Mouse (Mus musculus): ENCODE data around the gene Gm45337. TPM values are rescaled to one million over a fixed set of nuclear protein-coding genes. Genes with fewer than 3 reads are reported as not detected.
"Not testable (repeated sequence)": the region's sequence is repeated elsewhere in the genome, so short reads cannot be mapped to it uniquely, and the experiment has no call there.

The Gm45337 gene
- total RNA-seq (2014; fragmentation: Nextera tagmentation) (not detected in 2 replicates), total RNA-seq (2017) (not detected in 2 replicates), polyA plus RNA-seq (2012) (not detected in 2 replicates)

- TF ChIP-seq TAL1 (conservative IDR thresholded peaks at IDR 0.05; ENCODE audit: low read depth, low read length) (no peak), POLR2AphosphoS5 (IDR thresholded peaks at IDR 0.05; ENCODE audit: insufficient replicate concordance, low read depth, low read length) (no peak), GATA1 (IDR thresholded peaks at IDR 0.05; ENCODE audit: borderline replicate concordance, low read length) (no peak), GATA2 (IDR thresholded peaks at IDR 0.05; ENCODE audit: borderline replicate concordance, low read depth, low read length) (no peak), CTCF (IDR thresholded peaks at IDR 0.05; ENCODE audit: low read depth, low read length) (no peak)
- peak; percentile 6 for DNase-seq (ENCODE audit: low spot score)
- ATAC-seq (ENCODE audit: extremely low read depth, insufficient number of reproducible peaks, low FRiP score, poor library complexity, severe bottlenecking) = no peak
- Histone ChIP-seq H3K27me3 (ENCODE audit: insufficient read depth, low read length) (peaks cover 2% of the 10 kb centered on the region; the same call in 1 of the 2 replicates), H3K9me3 (replicated peaks) (no peaks in the 10 kb centered on the region), H3K36me3 (replicated peaks) (no peaks in the 10 kb centered on the region), H3K4me1 (ENCODE audit: insufficient read depth, low read depth, low read length) (no peaks in the 10 kb centered on the region), H3K4me3 (ENCODE audit: low read depth, low read length) (no peak within 1 kb of the TSS)
Measured at GRCm38 (mm10) chr7:142144507-142144906, at the start of gene Gm45337. TSS of gene Gm45337 (minus strand) at chr7:142144607.

GRCm38 (mm10) chr7:142190289-142190688, 45.9 kb upstream of the Gm45337 start, which contains the start of gene Gm10153:
TSS of gene Gm10153 (minus strand) at chr7:142190389.
- H3K9me3 ChIP-seq (replicated peaks) = 0 out of 2 replicates have a peak, but pooled peaks cover 2% of the 10 kb centered on the region
- no peaks in the 10 kb centered on the region for H3K4me1 ChIP-seq (ENCODE audit: insufficient read depth, low read depth, low read length)
- no peak within 1 kb of the TSS for H3K4me3 ChIP-seq (ENCODE audit: low read depth, low read length)
- no peak for ATAC-seq (ENCODE audit: extremely low read depth, insufficient number of reproducible peaks, low FRiP score, poor library complexity, severe bottlenecking)
- no peak for TF ChIP-seq CTCF (IDR thresholded peaks at IDR 0.05; ENCODE audit: low read depth, low read length)
- no peak for TF ChIP-seq GATA2 (IDR thresholded peaks at IDR 0.05; ENCODE audit: borderline replicate concordance, low read depth, low read length)
- no peak for TF ChIP-seq TAL1 (conservative IDR thresholded peaks at IDR 0.05; ENCODE audit: low read depth, low read length)
- TF ChIP-seq POLR2AphosphoS5 (IDR thresholded peaks at IDR 0.05; ENCODE audit: insufficient replicate concordance, low read depth, low read length) = no peak
- TF ChIP-seq GATA1 (IDR thresholded peaks at IDR 0.05; ENCODE audit: borderline replicate concordance, low read length) = no peak
- peaks cover 11% of the 10 kb centered on the region for H3K27me3 ChIP-seq (ENCODE audit: insufficient read depth, low read length)
- no peak for DNase-seq (ENCODE audit: low spot score)
- H3K36me3 ChIP-seq (replicated peaks) = no peaks in the 10 kb centered on the region

- DNase-seq (ENCODE audit: low spot score) (no peak), ATAC-seq (ENCODE audit: extremely low read depth, insufficient number of reproducible peaks, low FRiP score, poor library complexity, severe bottlenecking) (no peak)
- no peaks in the 10 kb centered on the region for H3K36me3 ChIP-seq (replicated peaks)
- H3K4me1 ChIP-seq (ENCODE audit: insufficient read depth, low read depth, low read length) = no peaks in the 10 kb centered on the region
- TF ChIP-seq GATA2 (IDR thresholded peaks at IDR 0.05; ENCODE audit: borderline replicate concordance, low read depth, low read length) = no peak
- TF ChIP-seq TAL1 (conservative IDR thresholded peaks at IDR 0.05; ENCODE audit: low read depth, low read length) = no peak
- no peak for TF ChIP-seq GATA1 (IDR thresholded peaks at IDR 0.05; ENCODE audit: borderline replicate concordance, low read length)
- no peak for TF ChIP-seq CTCF (IDR thresholded peaks at IDR 0.05; ENCODE audit: low read depth, low read length)
- no peak for TF ChIP-seq POLR2AphosphoS5 (IDR thresholded peaks at IDR 0.05; ENCODE audit: insufficient replicate concordance, low read depth, low read length)
- peaks cover 11% of the 10 kb centered on the region for H3K27me3 ChIP-seq (ENCODE audit: insufficient read depth, low read length)
- no peaks in the 10 kb centered on the region for H3K9me3 ChIP-seq (replicated peaks)
- H3K4me3 ChIP-seq (ENCODE audit: low read depth, low read length) = no peak overlapping the region
Measured at GRCm38 (mm10) chr7:142188156-142188555, 43.7 kb upstream of the Gm45337 start.

GRCm38 (mm10) chr7:142181021-142181420, 36.6 kb upstream of the Gm45337 start:
- ATAC-seq (ENCODE audit: extremely low read depth, insufficient number of reproducible peaks, low FRiP score, poor library complexity, severe bottlenecking) (no peak), DNase-seq (ENCODE audit: low spot score) (no peak)
- H3K36me3 ChIP-seq (replicated peaks) = no peaks in the 10 kb centered on the region
- H3K4me3 ChIP-seq (ENCODE audit: low read depth, low read length) = no peak overlapping the region
- no peaks in the 10 kb centered on the region for H3K9me3 ChIP-seq (replicated peaks)
- no peaks in the 10 kb centered on the region for H3K4me1 ChIP-seq (ENCODE audit: insufficient read depth, low read depth, low read length)
- H3K27me3 ChIP-seq (ENCODE audit: insufficient read depth, low read length) = peaks cover 4% of the 10 kb centered on the region
- no peak for TF ChIP-seq CTCF (IDR thresholded peaks at IDR 0.05; ENCODE audit: low read depth, low read length)
- no peak for TF ChIP-seq GATA2 (IDR thresholded peaks at IDR 0.05; ENCODE audit: borderline replicate concordance, low read depth, low read length)
- no peak for TF ChIP-seq GATA1 (IDR thresholded peaks at IDR 0.05; ENCODE audit: borderline replicate concordance, low read length)
- no peak for TF ChIP-seq TAL1 (conservative IDR thresholded peaks at IDR 0.05; ENCODE audit: low read depth, low read length)
- TF ChIP-seq POLR2AphosphoS5 (IDR thresholded peaks at IDR 0.05; ENCODE audit: insufficient replicate concordance, low read depth, low read length) = no peak

GRCm38 (mm10) chr7:142178685-142179084, 34.3 kb upstream of the Gm45337 start:
- Histone ChIP-seq H3K36me3 (replicated peaks) (no peaks in the 10 kb centered on the region), H3K9me3 (replicated peaks) (no peaks in the 10 kb centered on the region), H3K4me3 (ENCODE audit: low read depth, low read length) (no peak overlapping the region), H3K27me3 (ENCODE audit: insufficient read depth, low read length) (peaks cover 4% of the 10 kb centered on the region), H3K4me1 (ENCODE audit: insufficient read depth, low read depth, low read length) (no peaks in the 10 kb centered on the region)
- ATAC-seq (ENCODE audit: extremely low read depth, insufficient number of reproducible peaks, low FRiP score, poor library complexity, severe bottlenecking) (no peak), DNase-seq (ENCODE audit: low spot score) (no peak)
- no peak for TF ChIP-seq GATA2 (IDR thresholded peaks at IDR 0.05; ENCODE audit: borderline replicate concordance, low read depth, low read length)
- no peak for TF ChIP-seq TAL1 (conservative IDR thresholded peaks at IDR 0.05; ENCODE audit: low read depth, low read length)
- TF ChIP-seq CTCF (IDR thresholded peaks at IDR 0.05; ENCODE audit: low read depth, low read length) = no peak
- TF ChIP-seq GATA1 (IDR thresholded peaks at IDR 0.05; ENCODE audit: borderline replicate concordance, low read length) = no peak
- TF ChIP-seq POLR2AphosphoS5 (IDR thresholded peaks at IDR 0.05; ENCODE audit: insufficient replicate concordance, low read depth, low read length) = no peak

GRCm38 (mm10) chr7:142175905-142176304, 31.5 kb upstream of the Gm45337 start, which contains the start of gene Krtap5-2:
TSS of gene Krtap5-2 (minus strand) at chr7:142176005.
- not testable (repeated sequence) for ATAC-seq (ENCODE audit: extremely low read depth, insufficient number of reproducible peaks, low FRiP score, poor library complexity, severe bottlenecking); H3K4me3 ChIP-seq (ENCODE audit: low read depth, low read length); DNase-seq (ENCODE audit: low spot score); H3K4me1 ChIP-seq (ENCODE audit: insufficient read depth, low read depth, low read length); H3K9me3 ChIP-seq (replicated peaks); H3K27me3 ChIP-seq (ENCODE audit: insufficient read depth, low read length); H3K36me3 ChIP-seq (replicated peaks)
